Mouse (Mus musculus): ENCODE results near the gene Scamp4.

GRCm38 (mm10) chr10:80653156-80653720, 50.6 kb downstream of the Scamp4 start:
- TF ChIP-seq CTCF (IDR thresholded peaks at IDR 0.05; ENCODE audit: low read depth) (no peak), EP300 (IDR thresholded peaks at IDR 0.05; ENCODE audit: low read depth) (no peak)
